Mouse (Mus musculus) left cerebral cortex, adult 11 months (tissue): ENCODE results near the gene Gm12166.
"Not testable (repeated sequence)": the region's sequence is repeated elsewhere in the genome, so short reads cannot be mapped to it uniquely, and the experiment has no call there.

ENCODE experiments used
- DNase-seq: peaks from one replicate; pipeline ENCODE4 v3.0.0; 2022; ENCODE audit warnings: low spot score

The Gm12166 gene

DNA sequence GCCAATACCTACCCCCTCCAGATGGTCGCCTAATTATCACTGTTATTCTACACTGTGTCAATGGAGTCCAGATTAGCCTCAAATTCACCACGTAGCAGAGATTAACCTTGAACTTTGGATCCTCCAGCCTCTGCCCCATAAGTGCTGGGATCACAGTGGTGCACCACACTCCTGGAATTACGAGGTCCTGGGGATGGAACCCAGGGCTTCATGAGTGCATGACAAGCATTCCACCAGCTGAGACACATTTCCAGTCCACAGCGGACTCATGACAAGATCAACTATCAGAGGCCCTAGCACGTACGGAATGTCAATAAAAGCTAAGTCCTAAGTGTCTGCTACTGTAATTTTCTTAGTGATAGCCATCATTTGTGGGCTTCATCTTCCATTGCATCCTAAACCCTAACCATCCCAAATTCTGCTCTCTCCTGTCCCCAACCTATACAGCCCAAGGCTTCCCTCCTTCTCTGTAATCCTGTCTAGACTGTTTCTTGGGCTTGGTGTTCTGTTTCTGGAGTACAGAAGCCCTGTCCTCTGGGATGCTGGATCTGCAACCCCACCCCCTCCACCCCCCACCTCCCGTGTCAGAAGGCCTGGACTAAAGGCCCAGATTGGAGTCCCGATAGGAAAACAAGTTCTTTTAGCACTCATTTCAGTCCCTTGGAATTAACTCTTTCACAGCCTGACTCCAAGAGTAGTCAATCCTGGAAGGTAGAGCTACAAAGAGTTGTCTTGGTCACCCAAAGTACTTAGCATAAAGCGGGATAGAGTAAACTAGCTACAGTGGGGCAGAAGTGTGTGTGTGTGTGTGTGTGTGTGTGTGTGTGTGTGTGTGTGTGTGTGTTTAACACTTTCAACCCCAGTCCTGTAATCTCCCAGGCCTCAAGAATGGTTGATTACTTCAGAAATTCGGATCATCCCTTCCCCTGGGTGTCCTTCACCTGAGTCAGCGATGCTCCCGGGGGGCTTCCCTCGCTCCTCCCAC, 3.1 kb upstream of the Gm12166 start:
- no peak for DNase-seq

DNA sequence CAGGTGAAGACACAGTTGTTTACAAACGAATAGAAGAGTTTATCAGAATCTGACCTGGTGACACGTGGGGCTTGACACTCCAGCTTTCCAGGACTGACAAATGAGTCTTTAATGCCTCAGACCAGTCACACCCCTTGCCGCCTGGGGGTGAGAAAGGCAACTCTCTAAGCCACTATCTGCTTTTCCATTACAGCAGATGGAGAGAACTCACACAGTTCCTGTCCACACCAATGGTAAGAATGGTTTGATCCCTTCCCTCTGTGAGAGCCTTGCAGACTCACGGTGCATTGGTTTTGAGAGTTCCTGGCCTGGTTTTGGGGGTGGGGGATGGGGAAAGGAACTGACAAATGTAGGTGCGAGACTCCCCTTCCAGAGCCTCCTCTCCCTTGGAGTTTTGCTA, 2.2 kb upstream of the Gm12166 start:
- DNase-seq, result no peak

DNA sequence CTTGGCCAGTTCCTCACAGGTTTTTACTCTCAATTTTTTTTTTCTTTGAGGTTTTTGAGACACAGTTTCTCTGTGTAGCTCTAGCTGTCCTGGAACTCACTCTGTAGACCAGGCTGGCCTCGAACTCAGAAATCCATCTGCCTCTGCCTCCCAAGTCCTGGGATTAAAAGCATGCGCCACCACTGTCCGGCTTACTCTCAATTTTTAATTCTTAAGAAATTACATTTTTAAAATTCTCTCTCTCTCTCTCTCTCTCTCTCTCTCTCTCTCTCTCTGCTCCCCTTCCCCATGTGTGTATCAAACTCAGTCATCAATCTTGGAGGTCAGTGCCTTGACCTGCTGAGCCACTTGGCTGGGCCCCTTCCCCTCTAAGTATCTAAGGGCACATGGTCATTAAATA, 1.3 kb upstream of the Gm12166 start:
- DNase-seq, result not testable (repeated sequence)

GRCm38 (mm10) chr11:46047264-46047663, 4.9 kb downstream of the Gm12166 start:
- DNase-seq, result no peak

GRCm38 (mm10) chr11:46044781-46045180, 7.3 kb downstream of the Gm12166 start:
- DNase-seq, result no peak

- no peak for DNase-seq
Measured at GRCm38 (mm10) chr11:46041607-46042267, 10.4 kb downstream of the Gm12166 start.

DNA sequence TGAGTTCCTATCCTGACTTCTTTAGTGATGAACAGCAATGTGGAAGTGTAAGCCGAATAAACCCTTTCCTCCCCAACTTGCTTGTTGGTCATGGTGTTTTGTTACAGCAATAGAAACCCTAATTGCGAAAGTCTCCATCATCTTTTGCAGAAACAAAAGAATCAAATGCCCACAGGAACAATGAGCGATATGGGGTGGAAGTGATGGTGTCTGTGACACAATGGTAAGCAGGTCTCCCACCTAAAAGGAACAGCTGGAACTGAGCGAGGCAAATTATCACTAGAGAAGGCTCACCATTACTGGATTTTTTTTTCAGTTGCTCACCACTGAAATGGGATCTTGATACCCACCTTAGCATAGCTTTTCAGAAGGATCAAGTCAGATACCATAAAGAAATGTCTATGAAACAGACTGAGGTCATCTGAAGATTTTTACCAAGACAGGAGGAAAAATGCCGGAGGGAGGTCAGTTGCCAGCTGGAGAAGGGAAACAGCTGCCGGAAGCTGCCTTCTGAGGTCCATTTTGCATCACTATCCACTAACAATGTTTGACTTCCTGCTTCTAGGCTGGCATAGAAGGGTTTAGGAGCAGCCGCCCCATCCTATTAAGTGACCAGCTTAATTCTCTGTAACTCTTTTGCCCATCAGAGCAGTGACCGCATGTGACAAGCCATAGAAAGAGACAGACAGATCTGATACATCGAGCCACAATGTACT, 11.1 kb downstream of the Gm12166 start:
- DNase-seq, result no peak

DNA sequence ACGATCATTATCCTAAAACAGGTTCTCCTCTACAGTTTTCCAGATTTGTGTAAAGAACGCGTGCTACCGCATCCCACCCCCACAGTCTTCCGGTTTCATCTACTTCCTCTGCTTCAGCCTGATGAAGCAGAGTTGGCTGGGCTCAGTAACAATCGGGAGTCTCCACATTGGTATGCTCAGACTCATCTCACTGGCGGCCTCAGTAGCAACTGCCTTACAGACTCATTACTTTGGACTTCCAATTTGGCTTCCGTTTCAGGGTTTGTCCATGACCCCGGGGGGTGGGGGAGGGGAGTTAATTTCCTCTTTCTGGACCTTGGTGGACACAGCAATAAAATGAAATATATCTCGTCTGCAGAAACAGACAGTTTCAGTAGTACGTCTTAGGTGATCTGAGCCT, 12.8 kb downstream of the Gm12166 start:
- no peak for DNase-seq

DNA sequence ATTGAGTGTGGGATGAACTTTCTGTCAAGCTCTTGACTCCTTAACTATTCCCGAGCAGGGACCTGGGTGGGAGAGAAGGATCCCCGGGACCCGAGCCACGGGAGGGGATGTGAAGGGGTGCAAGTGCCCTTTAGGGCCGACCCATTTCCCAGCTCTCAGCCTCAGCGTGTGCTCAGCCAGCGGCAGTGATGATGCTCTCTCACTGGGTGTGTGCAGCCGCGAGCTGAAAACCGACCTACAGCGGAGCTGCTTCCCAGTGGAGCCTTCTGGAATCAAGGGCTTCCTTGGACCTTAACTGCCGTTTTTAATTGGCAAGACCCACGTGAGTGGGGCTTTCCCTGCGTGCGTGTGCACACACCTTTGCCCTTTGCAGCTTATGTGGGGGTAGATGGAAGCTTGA, 13.2 kb downstream of the Gm12166 start:
- DNase-seq, result no peak

- DNase-seq, result no peak
Measured at GRCm38 (mm10) chr11:46036374-46036773, 15.7 kb downstream of the Gm12166 start.

- no peak for DNase-seq
Measured at GRCm38 (mm10) chr11:46032956-46033355, 19.2 kb downstream of the Gm12166 start.

DNA sequence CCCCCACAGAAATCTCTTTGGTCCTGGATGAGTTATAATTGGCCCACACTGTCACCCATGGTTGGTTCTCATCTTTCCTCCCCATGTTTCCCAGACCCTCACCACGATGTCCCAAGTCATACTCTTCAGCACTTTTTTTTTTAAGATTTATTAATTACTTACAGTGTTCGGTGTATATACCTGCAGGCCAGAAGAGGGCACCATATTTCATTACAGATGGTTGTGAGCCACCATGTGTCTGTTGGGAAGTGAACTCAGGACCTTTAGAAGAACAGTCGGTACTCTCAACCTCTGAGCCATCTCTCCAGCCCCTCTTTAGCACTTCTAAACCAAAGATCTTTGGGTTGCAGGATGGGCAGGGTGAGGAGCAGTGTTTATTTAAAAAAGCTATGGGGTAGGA, 20.7 kb downstream of the Gm12166 start:
- DNase-seq, result no peak

- no peak for DNase-seq
Measured at GRCm38 (mm10) chr11:46030026-46030425, 22.1 kb downstream of the Gm12166 start.

DNA sequence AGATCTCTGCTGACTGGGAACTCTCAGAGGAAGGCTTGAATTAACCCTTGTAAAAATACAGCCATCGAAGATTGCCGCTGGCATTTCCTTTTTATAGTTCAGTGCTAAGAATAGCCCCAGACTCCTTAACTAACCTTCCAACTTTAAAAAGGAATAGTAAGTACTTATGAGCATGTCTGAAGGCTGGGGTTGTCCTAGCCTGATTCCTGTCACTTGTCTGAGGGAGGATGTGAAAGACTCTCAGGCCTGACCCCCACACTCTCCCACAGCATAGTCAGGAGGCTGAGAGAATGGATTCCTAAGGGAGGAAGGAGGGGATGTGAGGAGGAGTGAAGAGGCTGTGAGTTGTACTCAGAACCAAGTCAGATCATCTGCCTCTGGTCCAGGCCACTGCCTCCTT, 22.6 kb downstream of the Gm12166 start:
- DNase-seq, result no peak

DNA sequence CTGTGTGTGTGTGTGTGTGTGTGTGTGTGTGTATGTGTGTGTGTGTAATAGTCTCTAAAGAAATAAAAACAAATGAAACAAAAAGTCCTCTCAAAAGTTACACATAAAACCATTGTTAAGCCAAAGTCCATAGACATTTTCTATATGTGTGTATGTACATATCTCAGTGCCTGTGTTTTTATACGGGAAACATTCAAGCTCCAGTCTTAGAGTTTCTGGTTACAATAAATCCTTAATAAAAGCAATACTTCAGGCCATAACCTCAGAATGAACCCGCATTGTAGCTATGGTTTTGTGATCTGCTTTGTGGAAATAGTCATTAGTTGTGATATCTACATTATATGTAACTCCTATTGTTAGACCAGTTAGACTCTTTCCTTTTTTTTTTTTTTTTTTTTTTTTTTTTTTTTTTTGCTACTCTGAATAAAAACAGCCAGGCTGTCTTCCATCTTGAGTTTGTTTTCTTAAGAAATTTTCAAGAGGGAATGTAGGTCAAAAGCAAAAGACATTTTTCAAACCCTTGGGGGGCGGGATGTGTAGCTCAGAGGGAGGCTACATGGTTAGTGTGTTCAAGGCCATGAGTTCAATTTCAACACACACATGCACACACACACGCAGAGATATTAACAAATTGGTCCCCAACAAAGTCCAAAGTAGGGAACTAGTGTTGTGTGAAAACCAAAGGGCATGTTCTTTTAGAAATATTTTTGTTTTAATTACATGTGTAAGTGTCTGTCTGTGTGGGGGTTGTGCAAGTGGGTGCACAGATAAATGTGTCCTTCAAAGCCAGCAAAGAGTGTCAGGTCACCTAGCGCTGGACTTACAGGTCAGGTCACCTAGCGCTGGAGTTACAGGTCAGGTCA, 23.9 kb downstream of the Gm12166 start:
- DNase-seq, result no peak

DNA sequence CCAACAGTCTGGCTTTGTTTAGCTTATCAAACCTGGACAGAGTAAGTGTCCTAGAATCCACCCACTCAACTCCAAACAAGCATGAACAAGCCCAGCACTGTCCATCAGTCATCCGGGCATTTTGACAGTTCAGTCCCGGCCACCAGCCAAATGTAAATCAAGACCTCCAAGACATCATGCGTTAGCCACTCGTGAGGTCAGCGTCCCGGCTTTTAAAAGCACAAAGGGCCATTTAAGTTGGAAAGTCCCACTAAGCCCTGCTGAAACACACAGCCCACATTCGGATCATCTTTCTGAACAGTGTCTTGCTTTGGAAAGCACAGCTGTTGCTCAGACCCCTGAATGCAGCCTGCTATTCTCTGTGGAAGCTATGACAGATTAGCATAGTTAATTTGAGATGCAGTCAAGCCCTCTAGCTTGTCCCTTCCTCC, 26.1 kb downstream of the Gm12166 start:
- no peak for DNase-seq

- no peak for DNase-seq
Measured at GRCm38 (mm10) chr11:46022983-46023382, 29.1 kb downstream of the Gm12166 start.

DNA sequence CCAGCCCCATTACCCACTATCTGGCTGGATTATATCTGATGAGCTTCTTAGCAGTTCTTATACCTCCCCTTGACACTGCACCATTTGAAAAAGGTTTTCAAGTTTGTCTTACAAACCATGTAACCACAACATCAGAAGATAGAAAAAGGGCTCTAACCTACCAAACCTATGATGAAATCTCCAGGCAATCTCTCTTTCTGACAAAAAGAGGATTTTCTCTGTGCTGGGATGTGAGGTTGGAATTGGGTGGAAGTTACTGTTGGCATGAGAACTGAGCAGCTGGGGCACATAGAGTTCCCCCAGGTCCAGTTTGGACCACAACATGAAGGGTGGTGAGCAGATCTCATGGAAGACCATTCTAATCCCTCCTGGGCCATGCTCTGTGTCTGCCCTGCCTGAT, 30.3 kb downstream of the Gm12166 start:
- no peak for DNase-seq

DNA sequence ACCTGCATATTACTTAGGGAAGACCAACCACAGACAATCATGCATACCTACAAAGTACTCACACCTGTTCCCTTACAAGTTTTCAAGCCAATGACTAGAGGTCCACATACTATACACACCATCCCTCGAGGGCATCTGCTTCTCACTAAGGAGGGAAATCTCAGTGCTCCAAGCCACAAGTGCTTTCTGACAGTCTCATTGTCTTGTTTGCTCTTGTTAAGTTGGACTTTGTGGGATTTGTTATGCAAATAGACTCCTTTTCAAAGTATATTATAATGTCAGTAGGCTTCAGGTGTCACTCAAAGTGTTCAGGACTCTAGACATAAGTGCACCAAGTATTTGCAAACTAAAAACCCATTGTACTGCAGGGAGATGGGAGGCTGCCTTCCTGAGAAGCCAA, 31.9 kb downstream of the Gm12166 start:
- no peak for DNase-seq

DNA sequence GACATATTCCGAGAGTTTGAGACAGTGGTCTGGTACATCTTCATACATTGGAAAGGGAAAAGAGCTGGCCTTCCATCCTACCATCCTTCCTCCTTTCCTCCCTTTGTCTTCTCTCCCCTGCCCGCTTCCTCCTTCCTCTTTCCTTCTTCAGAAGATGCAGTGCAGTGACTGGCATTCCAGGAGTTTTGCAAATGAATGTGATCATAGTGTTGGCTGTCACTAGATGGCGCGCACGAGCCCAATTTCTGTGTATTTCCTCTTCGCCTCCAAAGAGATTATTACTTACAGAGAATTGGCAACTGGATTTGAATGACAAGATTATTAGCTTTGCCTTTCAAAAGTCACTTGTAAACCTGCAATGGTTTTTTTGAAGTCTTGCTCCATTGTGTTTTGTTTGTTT, 36.1 kb downstream of the Gm12166 start:
- no peak for DNase-seq
